Mouse (Mus musculus): ENCODE measurements around the gene Dolk.

Gene Dolk

DNA sequence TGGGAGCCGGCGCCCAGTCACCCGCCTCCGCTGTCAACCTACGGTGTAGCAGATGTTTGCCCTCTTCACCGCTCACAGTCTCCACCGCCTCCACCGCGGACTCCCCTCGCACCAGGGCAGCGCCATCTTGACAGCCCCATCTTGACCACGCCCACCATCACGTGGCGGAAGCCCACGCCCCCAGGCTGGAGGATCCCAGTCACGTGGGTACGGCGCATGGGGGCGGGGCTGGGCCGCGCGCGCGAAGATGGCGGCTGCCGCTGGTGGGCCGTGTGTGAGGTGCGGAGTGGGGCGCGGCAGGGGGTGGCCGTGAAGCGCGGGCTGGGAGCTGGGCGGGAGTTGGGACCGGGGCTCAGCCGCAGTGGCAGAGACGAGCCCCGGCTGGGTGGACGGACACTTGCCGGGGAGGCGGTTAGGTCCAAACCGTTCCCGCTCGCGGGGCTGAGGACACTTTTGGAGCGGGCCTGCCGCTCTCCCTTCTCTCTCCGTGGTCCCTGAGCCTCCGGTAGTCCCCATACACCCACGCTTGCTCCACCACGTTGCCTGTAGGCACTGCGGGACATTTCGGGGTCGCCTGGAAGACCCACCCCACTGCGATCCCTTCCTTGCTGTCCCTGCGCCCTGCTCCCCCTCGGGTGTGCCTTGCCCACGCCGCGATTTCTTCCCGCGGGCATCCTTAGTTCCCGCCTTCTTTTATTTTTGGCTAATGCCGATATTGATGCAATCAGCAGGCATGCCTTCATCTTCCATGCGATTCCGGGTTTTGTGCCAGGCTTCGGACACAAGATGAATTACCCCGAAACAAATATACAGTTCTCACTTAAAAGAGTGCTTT lies at the start of gene Dolk, which contains the start of gene Nup188:
Gene Dolk (minus strand): TSS at position 143 of the 835 bp plus-strand sequence.
Gene Nup188 (plus strand): TSS at position 206 of the 835 bp plus-strand sequence.
- DNase-seq = peak; percentile 96

DNA sequence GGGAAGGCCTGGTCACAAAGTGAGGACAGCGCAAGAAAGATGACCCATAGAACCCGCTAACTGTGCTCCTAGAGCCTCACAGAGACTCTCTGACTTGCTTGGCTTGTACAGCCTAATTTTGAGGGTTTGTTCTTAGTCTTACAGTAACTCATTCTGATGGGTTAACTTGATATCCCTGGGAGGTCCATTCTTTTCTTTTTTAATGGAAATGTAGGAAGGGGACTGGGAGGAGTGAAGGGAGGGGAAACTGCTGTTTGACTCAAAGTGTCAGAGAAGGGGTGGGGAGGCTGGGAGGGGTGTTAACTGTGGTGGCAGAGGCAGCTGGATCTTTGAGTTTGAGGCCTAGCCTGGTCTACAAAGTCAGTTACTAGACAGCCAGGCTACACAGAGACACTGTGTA lies 49.2 kb upstream of the Dolk start:
- DNase-seq = no peak

DNA sequence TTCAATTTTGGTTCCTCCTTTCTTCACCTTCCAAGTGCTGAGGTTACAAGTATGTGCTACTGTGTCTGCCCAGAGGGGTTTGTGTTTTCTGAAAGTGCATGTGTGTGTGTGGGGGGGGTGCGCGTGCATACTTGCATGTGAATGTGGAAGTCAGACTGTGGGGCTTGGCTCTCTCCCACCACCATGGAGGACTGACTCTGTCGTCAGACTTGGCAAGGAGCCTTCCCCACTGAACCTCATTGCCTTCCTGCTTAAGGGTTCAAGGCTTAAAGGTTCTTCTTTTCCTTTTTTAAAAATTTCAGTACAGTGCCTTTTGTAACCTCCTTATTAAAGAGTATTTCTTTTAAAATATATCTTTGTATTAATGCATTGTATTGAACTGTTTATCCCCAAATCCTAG lies 42.7 kb upstream of the Dolk start:
- no peak for DNase-seq

DNA sequence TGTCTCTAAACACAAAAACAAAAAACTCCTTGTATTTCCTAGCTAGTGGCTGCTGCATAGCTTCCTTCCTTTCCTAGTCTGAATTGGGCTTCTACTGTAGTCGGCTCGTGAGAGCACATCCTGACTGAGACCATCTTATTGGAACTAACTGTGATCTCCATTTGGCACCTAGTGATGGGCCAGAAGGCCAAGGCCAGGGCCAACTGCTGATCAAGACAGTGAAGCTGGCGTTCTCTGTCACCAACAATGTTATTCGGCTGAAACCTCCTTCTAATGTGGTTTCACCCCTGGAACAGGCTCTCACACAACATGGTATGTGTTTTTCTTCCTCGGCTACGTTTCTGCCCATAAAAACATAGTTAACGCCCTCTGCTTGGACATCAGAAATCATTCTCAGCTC lies 41.1 kb upstream of the Dolk start:
- no peak for DNase-seq

DNA sequence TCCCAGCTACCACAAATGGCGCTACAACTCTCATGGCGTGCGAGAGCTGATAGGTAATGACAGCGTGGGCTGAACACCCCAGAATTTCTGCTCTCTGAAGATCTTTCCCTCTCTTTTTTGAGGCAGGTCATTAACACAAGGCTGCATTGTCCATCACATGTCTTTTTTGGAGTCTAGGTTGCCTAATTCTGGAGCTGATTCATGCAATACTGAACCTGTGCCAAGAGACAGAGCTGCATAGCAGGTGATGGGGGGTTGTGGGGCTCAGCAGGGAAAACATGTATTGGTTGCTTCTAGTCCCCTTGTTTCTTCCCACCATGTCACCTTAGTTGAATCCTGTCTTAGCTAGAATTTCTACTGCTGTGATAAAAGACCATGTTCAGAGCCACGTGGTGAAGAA lies 39.2 kb upstream of the Dolk start:
- no peak for DNase-seq

DNA sequence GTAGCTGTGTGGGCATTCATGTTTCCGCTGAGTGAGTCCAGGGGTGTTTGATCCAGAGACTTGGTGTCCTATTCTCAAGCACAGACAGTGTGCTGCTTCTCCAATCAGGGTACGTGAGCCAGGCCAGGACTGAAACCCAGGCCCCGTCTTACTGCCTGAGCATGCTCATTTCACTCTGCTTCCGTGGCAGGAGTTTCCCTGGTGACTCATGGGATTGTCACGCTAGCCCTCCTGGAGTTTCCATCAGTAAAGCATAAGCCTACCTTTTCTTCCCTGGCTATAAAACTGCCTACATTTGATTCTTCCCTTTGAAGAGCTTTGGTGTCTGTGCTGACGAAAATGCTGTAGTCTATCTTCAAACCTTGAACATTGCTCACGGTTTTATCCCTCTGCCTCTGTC lies 37.0 kb upstream of the Dolk start:
- DNase-seq = no peak

DNA sequence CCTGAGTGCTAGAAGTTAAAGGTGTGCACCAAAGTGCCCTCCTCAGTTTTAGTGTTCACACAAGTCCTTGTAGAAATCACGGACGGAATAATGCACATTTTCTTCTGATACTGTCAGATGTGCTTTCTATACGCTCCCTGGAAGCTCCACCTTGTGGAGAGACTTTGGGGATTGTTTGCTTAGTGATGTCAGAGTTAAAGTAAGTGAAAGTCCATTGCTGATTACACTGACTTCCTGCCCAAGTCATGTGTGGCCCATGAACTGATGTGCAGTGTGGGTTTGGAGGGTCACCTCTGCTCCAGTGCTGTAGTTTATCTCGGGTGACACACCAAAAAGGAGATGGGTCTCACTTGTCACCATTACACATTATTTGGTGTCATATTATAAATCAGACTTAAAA lies 33.1 kb upstream of the Dolk start:
- no peak for DNase-seq

DNA sequence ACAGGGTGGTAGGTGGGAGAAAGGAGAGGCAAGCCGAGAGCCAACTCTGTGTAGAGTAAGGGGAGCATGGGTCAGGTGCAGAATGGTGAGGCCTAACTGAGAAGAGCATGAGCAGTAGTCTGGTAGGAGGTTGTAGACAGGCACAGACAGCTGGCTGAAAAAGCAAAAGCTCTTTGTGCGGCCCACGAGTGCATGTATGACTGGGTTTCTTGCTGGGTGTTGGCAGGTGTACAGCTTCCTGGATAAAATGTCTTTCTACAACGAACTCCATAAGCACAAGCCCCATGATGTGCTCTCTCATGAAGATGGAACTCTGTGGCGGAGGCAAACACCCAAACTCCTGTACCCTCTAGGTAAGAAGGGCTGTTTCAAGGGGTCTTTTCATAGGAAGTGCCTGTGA lies 30.8 kb upstream of the Dolk start:
- DNase-seq = no peak

DNA sequence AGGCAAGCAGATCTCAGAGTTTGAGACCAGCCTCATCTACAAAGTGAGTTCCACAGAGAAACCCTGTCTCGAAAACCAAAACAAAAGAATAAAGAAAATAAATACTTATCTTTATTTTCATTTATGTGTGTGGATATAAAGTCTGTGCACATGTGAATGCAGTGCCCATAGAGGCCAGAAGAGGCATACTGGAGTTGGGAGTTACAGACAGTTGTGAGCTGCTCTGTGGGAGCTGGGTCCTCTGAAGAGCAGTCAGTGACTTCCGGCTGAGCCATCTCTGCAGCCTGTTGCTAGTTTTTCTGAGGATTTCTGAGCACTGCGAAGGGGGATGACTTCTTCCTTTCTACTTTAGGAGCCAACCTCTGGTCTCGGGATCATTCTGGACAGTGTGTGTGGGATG lies 30.0 kb upstream of the Dolk start:
- no peak for DNase-seq

DNA sequence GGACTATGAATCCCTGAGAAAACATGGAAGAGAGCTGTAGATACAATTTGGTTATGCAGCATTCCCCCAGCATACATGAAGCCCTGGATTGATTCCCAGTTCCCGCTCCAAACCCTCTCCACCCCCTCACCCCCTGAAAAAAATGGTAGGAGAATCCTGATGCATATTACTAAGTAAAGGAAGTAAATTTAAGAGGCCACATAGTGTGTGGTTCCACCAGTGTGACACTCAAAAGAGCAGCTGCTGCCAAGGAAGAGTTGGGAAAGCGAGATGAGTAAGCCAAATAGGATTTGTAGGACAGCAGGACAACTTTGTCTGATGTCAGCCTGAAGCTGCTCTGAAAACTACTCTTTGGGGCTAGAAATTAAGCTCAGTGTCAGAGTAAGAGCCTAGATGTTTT lies 25.3 kb upstream of the Dolk start:
- DNase-seq = no peak

DNA sequence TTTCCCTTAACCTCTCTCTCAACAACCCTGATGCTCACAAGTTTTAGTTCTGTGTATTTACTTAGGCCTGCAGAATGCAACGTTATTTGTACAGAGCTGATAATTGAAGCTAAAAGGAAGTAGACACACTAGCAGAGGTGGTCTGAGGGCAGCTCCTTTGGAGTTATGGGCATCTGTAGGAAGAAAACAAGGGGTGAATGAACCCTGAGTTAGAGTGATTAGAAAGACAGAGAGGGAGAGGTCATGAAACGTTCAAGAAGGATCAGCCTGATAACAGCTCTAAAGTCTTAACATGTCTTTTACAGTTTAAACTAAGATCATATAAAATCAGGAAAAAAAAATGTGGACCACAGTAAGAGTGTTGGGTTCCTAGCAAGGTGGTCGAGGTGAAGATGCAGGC lies 23.2 kb upstream of the Dolk start:
- DNase-seq = no peak

DNA sequence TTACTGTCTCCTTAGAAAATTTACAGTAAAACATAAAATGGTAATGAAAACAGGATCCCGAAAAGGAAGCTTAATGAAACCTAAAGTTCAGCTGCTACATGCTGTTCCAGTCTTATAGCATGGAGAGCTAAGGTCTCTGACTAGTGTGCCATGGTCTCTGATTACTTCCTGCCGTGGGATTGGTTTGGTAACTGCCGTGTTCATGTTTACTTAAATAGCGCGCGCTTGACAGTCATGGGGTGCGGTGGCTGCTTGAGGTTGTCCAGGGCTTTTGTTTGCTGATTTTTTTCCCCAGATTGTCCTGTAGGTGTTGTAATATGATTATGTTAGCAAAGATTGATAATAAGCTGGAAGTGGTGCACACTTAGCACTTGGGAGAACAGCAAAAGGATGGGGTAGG lies 20.0 kb upstream of the Dolk start:
- DNase-seq = no peak

DNA sequence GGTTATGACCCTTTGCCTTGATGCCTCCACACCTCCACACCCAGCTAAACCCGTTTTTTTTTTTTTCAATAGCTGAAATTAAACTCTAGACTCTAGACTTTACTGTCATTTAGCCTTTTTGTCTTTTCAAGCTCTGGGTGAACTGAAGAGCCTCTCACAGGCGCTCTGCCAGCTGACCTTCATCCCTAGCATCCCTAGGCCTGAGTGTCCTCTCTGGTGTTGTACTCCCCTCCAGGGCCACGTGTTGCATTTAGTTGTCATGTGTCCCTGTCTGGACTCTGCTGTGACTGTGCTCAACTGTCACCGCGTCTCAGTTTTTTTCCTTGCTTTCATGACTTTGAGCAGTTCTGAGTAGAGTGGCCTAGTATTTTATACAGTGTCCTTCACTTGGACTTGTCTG lies 13.8 kb upstream of the Dolk start:
- peak; percentile 25 for DNase-seq

DNA sequence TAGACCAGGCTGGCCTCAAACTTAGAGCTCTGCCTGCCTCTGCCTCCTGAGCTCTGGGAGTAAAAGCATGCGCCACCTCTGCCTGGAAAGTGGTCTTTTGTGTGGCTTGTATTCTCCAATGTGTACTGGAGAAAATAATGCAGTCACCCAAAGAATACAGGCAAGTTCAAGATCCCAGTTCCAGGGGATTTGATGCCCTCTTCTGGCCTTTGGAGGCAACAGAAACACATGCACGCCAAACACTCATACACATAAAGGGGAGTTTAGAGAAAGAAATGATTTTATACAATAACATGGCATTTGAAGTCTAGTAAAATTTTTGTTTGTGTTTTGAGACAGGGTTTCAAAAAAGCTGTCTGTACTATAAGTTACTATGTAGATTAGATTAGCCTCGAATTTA lies 13.4 kb upstream of the Dolk start:
- peak; percentile 31 for DNase-seq

DNA sequence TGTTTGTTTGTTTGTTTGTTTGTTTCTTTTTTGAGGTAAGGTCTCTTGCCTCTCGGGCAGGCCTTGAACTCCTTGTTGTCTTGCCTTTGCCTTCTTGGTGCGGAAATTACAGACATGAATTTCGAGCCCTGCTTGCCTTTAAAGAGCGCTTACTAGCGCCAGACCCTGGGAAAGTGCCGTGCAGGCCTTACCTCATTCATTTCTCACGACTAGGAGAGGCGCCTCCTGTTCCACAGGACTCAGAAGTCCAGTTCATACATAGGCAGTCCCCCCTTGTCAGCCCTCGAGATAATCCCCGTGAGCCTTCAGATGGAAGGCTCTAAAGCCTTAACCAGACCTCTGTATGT lies 866 bp upstream of the Dolk start:
- no peak for DNase-seq

DNA sequence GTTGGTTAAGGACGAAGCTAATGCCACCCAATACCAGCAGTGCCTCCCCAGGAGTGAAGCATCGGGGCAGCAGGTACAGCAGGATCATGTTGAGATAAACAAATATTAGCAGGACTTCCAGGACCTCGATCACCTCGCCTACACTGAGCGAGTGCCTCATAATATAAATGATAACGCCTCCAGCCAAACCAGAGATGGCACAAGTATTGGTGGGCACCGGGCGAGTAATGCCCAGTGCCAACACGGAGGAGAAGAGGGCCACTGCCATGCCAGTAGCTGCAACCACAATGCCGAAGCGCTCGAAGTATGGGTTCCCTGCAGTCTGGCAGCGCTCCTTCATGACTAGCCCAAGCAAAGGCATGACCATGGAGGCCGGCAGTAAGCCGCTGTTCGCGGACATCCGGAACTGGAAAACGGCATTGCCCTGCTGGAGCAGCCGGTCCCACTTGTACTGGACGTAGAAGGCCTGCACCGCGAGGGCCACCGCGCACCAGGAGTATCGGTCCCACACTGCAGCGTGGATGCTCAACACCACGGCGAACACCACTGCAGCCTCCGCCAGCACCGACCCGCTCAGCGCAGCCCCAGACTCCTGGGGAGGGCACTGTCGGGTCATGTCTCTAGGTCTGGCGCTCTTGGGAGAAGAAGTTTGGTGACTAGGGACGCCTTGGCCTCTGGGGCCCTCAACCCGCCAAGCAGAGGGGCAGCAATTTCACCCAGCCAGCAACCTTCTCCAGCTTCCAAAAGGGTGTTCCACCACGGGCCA lies 535 bp downstream of the Dolk start:
- DNase-seq = no peak

DNA sequence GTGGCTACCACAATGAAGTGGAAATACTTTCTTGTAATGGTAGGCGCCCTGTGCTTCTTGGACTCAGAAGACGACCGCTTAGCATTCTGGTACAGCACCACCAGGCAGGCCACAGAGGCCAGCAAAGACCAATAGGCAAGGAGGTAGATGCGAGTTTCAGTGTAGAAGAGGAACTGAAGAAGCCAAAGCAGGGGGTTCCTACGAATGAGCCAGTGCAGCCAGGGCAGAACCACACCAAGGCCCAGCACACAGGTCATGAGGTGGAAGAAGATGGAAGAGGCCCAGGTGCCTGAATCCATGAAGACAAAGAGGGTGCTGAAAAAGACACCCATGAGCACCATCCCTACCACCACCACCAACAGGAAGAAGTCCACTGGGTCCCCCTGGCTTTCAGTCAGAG lies 1.1 kb downstream of the Dolk start:
- DNase-seq = no peak

DNA sequence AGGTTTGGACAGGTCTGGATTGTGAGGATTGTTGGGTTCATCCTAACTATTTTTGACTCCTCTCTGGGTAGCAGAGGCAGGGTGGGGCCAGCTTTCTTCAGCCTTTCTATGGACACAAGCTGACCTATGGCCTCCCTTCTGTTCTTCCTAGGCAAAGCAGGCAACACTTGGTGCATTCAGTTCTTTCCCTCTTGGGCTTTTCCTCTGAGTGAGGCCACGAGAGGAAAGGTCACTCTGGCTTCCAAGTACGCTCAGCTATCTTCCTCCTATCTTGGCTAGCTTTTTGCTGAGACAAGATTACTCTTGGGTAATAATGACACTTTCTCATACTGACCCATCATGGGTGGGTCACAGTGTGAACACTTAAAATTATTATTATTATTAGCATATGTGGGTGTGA lies 2.9 kb downstream of the Dolk start:
- DNase-seq = peak; percentile 26

DNA sequence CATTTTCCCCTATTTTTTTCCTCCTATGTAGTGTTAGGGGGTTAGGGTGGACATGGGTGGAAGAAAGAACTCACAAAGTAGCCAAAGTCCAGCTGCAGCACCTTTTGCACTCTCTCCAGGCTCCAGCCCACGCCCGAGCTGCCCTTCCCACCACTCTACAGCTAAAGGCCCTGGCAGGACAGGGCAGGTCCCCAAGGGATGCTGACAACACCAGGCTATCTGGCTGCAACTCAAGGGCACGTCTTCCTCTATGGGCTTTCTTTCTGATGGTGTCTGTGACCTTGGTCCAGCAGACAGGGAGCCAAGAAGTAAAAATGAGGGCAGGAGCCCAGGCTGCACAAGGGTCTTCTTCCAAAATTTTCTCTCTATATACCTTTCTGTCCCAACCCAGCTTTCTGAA lies 4.5 kb downstream of the Dolk start:
- DNase-seq = no peak

DNA sequence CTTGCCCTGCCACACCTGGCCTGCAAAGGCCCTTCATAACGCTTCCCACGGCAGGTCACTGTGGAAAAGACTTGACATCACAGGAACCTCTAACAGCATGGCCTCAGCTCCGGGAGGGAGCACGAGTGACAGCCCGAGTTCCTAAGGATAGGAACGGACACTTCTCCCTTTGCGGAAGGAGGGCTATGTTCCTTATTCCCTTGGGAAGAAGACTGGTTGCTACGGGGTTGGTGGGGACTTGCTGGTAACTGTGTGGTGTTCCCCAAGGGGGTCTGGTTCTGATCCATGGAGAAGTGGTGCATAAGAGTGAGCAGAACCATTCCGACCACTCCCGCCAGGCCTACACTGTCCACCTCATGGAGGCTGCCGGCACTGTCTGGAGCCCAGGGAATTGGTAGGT lies 5.4 kb downstream of the Dolk start, which contains the start of gene Gm28038:
Gene Gm28038 (plus strand): TSS at position 301 of the 400 bp plus-strand sequence.
- DNase-seq = no peak

DNA sequence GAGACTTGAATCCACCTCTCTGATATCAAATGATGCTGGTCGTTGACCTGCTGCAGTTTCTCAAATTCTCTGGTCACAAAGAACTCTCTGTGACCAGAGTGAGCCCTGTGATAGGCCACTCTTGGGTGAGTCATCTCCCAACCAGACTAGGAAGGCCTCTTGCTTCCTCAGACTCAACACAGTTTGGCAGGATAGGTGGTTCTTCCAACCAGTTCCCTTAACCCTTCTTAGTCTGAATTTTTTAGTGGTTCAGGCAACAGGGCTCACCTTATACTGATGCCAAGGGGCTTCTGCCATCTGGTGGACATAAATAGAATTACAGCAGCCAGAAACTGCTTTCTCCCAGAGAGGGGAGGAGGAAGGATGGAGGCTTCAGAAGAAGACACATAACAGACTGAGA lies 16.0 kb downstream of the Dolk start:
- DNase-seq = peak; percentile 87

DNA sequence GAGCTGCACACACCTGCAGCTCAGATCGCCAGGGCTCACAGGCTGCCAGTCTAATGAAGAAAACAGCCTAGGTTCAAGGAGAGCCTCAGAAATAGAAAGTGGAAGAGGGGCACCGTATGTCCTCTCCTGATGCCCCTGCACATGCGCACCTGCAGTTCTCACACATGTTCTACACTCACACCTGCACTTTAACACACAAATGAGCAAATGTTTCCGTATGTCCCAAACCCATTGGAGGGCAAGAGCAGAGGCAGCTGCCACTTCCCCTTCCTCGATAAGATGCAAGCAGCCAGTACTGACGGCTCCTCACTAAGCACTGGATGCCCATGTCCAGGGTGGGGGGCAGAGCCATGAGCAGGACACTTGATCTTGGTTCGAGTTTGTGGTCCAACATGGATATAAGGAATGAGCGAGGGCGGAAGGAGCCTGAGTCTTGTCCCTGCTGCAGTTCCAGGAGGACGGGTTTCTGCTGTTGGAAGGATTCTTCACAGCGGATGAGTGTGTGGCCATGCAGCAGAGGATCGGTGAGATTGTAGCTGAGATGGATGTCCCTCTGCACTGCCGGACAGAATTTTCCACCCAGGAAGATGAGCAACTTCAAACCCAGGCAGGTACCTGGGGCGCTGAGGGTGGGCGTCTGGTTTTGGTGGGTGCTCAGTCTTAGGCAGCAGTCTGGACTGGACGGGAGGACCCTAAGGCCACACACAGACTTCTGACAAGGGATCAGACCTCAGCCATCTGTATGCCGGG lies 16.7 kb downstream of the Dolk start:
- no peak for DNase-seq

DNA sequence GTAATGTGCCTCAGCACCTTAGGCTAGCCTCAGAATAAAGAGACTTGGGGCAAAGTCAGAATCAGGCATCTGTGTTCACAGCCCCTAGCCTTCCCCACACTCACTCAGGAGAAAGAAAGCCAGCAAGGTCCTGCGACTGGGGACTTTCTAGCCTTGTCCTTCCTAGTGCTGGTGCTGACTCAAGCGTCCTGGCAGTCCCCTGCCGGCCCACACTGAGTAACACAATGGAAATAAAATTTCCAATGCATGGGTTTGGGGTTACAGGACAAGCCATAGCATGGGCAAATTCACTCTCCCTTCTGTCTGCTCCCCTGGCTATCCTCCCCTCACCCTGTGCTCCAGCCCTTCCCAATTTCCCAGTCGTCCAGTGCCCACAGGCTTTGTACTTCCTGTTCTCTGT lies 17.8 kb downstream of the Dolk start:
- no peak for DNase-seq

DNA sequence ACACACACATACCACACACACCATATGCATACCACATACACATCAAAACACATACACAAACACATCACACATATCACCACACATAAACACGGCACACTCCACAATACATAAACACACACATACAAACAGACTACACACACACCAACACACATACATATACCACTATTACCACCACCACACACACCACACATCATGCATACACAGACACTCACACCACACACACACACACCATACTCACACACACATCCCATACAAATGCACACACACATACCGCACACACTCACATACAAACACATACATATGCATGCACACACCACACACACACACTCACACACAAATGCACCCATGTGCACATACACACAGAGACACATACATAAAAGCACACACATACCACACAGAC lies 18.7 kb downstream of the Dolk start:
- DNase-seq = no peak
